Mouse (Mus musculus) heart, embryonic 12.5 days (tissue): ENCODE data around the gene Ddx28. TPM values are rescaled to one million over a fixed set of nuclear protein-coding genes. Genes with fewer than 3 reads are reported as not detected.
"Not testable (repeated sequence)": the region's sequence is repeated elsewhere in the genome, so short reads cannot be mapped to it uniquely, and the experiment has no call there.

Source experiments
- ATAC-seq: fragments of 200-750 bp; cut with Nextera tagmentation; 2 replicates; pipeline ENCODE4 v1.8.0; 2017; ENCODE audit warnings: moderate TSS enrichment, moderate library complexity; ENCODE audit not compliant: insufficient number of reproducible peaks, low FRiP score
- H3K27ac ChIP-seq: fragments of 300-500 bp; sonication (generic); 2 replicates; pipeline ENCODE4 v1.5.1; 2016; ENCODE audit warnings: mild to moderate bottlenecking, moderate library complexity; ENCODE audit not compliant: poor library complexity, severe bottlenecking
- H3K27me3 ChIP-seq: fragments of 300-500 bp; sonication (generic); replicated peaks from 2 replicates; pipeline ENCODE4 v1.6.1; 2016; ENCODE audit warnings: mild to moderate bottlenecking, moderate library complexity
- H3K36me3 ChIP-seq: fragments of 300-500 bp; sonication (generic); 2 replicates; pipeline ENCODE4 v1.6.1; 2016; ENCODE audit warnings: mild to moderate bottlenecking, moderate library complexity
- H3K4me1 ChIP-seq: fragments of 300-500 bp; sonication (generic); replicated peaks from 2 replicates; pipeline ENCODE4 v1.6.1; 2016; ENCODE audit warnings: mild to moderate bottlenecking
- H3K4me2 ChIP-seq: fragments of 300-500 bp; sonication (generic); 2 replicates; pipeline ENCODE4 v1.6.1; 2016; ENCODE audit warnings: mild to moderate bottlenecking, moderate library complexity
- H3K4me3 ChIP-seq: fragments of 300-500 bp; sonication (generic); 2 replicates; pipeline ENCODE4 v1.5.1; 2016; ENCODE audit warnings: mild to moderate bottlenecking
- H3K9ac ChIP-seq: fragments of 300-500 bp; sonication (generic); 2 replicates; pipeline ENCODE4 v1.6.1; 2016; ENCODE audit warnings: mild to moderate bottlenecking, moderate library complexity
- H3K9me3 ChIP-seq: fragments of 300-500 bp; sonication (generic); replicated peaks from 2 replicates; pipeline ENCODE4 v1.6.1; 2016; ENCODE audit warnings: mild to moderate bottlenecking, moderate library complexity
- WGBS: fragments of 180-500 bp; shearing (Covaris S2); methylation state at CpG from one replicate; pipeline ENCODE4 v1.1.7; 2016; 5-methylcytosine and 5-hydroxymethylcytosine counted together
- polyA plus RNA-seq: library from polyadenylated mRNA; unstranded; fragments of >200 nt; fragmentation: Nextera tagmentation; extraction: Ambion mirVana; gene quantifications from 2 replicates; pipeline ENCODE4 v1.2.1, GENCODE M21; 2016

Ddx28 gene
- polyA plus RNA-seq, 1 experiment from 2014 or later: 12.7 TPM

GRCm38 (mm10) chr8:105992499-105992898 is 19.2 kb downstream of the Ddx28 start:
- no peaks in the 10 kb centered on the region for H3K36me3 ChIP-seq
- 0 out of 2 replicates have a peak, but pooled peaks cover 8% of the 10 kb centered on the region for H3K4me1 ChIP-seq
- WGBS: 56% methylated on average over 5 of the region's 5 CpGs
- no peak for ATAC-seq
- H3K27me3 ChIP-seq: peaks cover 6% of the 10 kb centered on the region
- H3K4me3 ChIP-seq: no peak overlapping the region
- H3K27ac ChIP-seq: no peak overlapping the region
- H3K9me3 ChIP-seq: no peaks in the 10 kb centered on the region
- no peak overlapping the region for H3K9ac ChIP-seq
- H3K4me2 ChIP-seq: no peak overlapping the region

- 54% methylated on average over 2 of the region's 2 CpGs for WGBS
- H3K27ac ChIP-seq: no peak overlapping the region
- H3K4me3 ChIP-seq: no peak overlapping the region
- ATAC-seq: no peak
- no peaks in the 10 kb centered on the region for H3K36me3 ChIP-seq
- H3K4me2 ChIP-seq: no peak overlapping the region
- H3K4me1 ChIP-seq: 0 out of 2 replicates have a peak, but pooled peaks cover 8% of the 10 kb centered on the region
- H3K9me3 ChIP-seq: no peaks in the 10 kb centered on the region
- 0 out of 2 replicates have a peak overlapping the region, but pooled peaks have one; percentile 57 for H3K9ac ChIP-seq
- peaks cover 6% of the 10 kb centered on the region for H3K27me3 ChIP-seq
These were observed 20.1 kb downstream of the Ddx28 start for GRCm38 (mm10) chr8:105991546-105991945.

GRCm38 (mm10) chr8:105990856-105991387 is 20.8 kb downstream of the Ddx28 start, which contains the start of gene Dus2:
Gene Dus2, plus strand, starts transcription at chr8:105991337.
- Histone ChIP-seq H3K36me3 (no peaks in the 10 kb centered on the region), H3K9ac (peak within 1 kb of the TSS; percentile 57; the same call in 1 of the 2 replicates), H3K9me3 (no peaks in the 10 kb centered on the region), H3K27me3 (peaks cover 6% of the 10 kb centered on the region), H3K4me2 (peak within 1 kb of the TSS; percentile 45), H3K27ac (no peak within 1 kb of the TSS), H3K4me3 (no peak within 1 kb of the TSS; the same call in 1 of the 2 replicates), H3K4me1 (0 out of 2 replicates have a peak, but pooled peaks cover 8% of the 10 kb centered on the region)
- ATAC-seq: peak; percentile 76
- WGBS: 10% methylated on average over 15 of the region's 15 CpGs

- Histone ChIP-seq H3K27me3 (peaks cover 3% of the 10 kb centered on the region; the same call in 1 of the 2 replicates), H3K36me3 (no peaks in the 10 kb centered on the region), H3K4me2 (no peak overlapping the region), H3K9ac (no peak overlapping the region), H3K27ac (no peak overlapping the region), H3K4me3 (no peak overlapping the region), H3K4me1 (0 out of 2 replicates have a peak, but pooled peaks cover 8% of the 10 kb centered on the region), H3K9me3 (no peaks in the 10 kb centered on the region)
- WGBS: 76% methylated on average over 11 of the region's 11 CpGs
- ATAC-seq: no peak
These were observed 23.1 kb downstream of the Ddx28 start for GRCm38 (mm10) chr8:105988546-105988945.

- WGBS: 69% methylated on average over 11 of the region's 11 CpGs
- H3K36me3 ChIP-seq, H3K27me3 ChIP-seq, ATAC-seq, H3K27ac ChIP-seq, H3K4me1 ChIP-seq, H3K9ac ChIP-seq, H3K4me2 ChIP-seq, H3K4me3 ChIP-seq, H3K9me3 ChIP-seq: not testable (repeated sequence)
These were observed 28.3 kb downstream of the Ddx28 start for GRCm38 (mm10) chr8:105983406-105983805.

- no peak overlapping the region for H3K27ac ChIP-seq
- H3K9ac ChIP-seq: no peak overlapping the region
- H3K4me1 ChIP-seq: no peaks in the 10 kb centered on the region
- no peak for ATAC-seq
- H3K36me3 ChIP-seq: no peaks in the 10 kb centered on the region
- no peak overlapping the region for H3K4me2 ChIP-seq
- no peak overlapping the region for H3K4me3 ChIP-seq
- 88% methylated on average over 1 of the region's 1 CpGs for WGBS
- H3K27me3 ChIP-seq: 0 out of 2 replicates have a peak, but pooled peaks cover 3% of the 10 kb centered on the region
- no peaks in the 10 kb centered on the region for H3K9me3 ChIP-seq
These were observed 30.5 kb downstream of the Ddx28 start for GRCm38 (mm10) chr8:105981146-105981545.

GRCm38 (mm10) chr8:105979325-105979724 is 32.4 kb downstream of the Ddx28 start, which contains the start of gene Dpep3:
Gene Dpep3, minus strand, starts transcription at chr8:105979429.
- Histone ChIP-seq H3K9ac (no peak within 1 kb of the TSS), H3K4me1 (no peaks in the 10 kb centered on the region), H3K36me3 (no peaks in the 10 kb centered on the region), H3K27me3 (no peaks in the 10 kb centered on the region), H3K27ac (no peak within 1 kb of the TSS), H3K4me3 (no peak within 1 kb of the TSS), H3K4me2 (no peak within 1 kb of the TSS), H3K9me3 (no peaks in the 10 kb centered on the region)
- ATAC-seq: no peak
- 92% methylated on average over 15 of the region's 15 CpGs for WGBS

GRCm38 (mm10) chr8:105975363-105975762 is 36.3 kb downstream of the Ddx28 start:
- Histone ChIP-seq H3K4me3 (no peak overlapping the region), H3K4me2 (no peak overlapping the region), H3K4me1 (no peaks in the 10 kb centered on the region), H3K36me3 (no peaks in the 10 kb centered on the region), H3K9me3 (no peaks in the 10 kb centered on the region), H3K27me3 (no peaks in the 10 kb centered on the region), H3K9ac (no peak overlapping the region), H3K27ac (no peak overlapping the region)
- ATAC-seq: no peak
- WGBS: 64% methylated on average over 7 of the region's 7 CpGs

- WGBS: 71% methylated on average over 8 of the region's 8 CpGs
- no peaks in the 10 kb centered on the region for H3K27me3 ChIP-seq
- peaks cover 18% of the 10 kb centered on the region for H3K4me1 ChIP-seq
- H3K4me2 ChIP-seq: no peak overlapping the region
- H3K36me3 ChIP-seq: no peaks in the 10 kb centered on the region
- H3K27ac ChIP-seq: no peak overlapping the region
- no peak for ATAC-seq
- H3K9me3 ChIP-seq: no peaks in the 10 kb centered on the region
- no peak overlapping the region for H3K9ac ChIP-seq
- H3K4me3 ChIP-seq: no peak overlapping the region
These were observed 40.5 kb downstream of the Ddx28 start for GRCm38 (mm10) chr8:105971019-105971720.

- no peak overlapping the region for H3K4me2 ChIP-seq
- no peak overlapping the region for H3K27ac ChIP-seq
- no peak for ATAC-seq
- no peak overlapping the region for H3K4me3 ChIP-seq
- no peaks in the 10 kb centered on the region for H3K9me3 ChIP-seq
- no peak overlapping the region for H3K9ac ChIP-seq
- 81% methylated on average over 1 of the region's 1 CpGs for WGBS
- H3K4me1 ChIP-seq: peaks cover 30% of the 10 kb centered on the region
- no peaks in the 10 kb centered on the region for H3K36me3 ChIP-seq
- no peaks in the 10 kb centered on the region for H3K27me3 ChIP-seq
These were observed 42.3 kb downstream of the Ddx28 start for GRCm38 (mm10) chr8:105969367-105969766.

GRCm38 (mm10) chr8:105966692-105967311 is 44.9 kb downstream of the Ddx28 start:
- Histone ChIP-seq H3K9me3 (no peaks in the 10 kb centered on the region), H3K36me3 (no peaks in the 10 kb centered on the region), H3K4me1 (peaks cover 55% of the 10 kb centered on the region), H3K4me3 (peak overlapping the region; percentile 69), H3K27ac (peak overlapping the region; percentile 90), H3K9ac (0 out of 2 replicates have a peak overlapping the region, but pooled peaks have one; percentile 49), H3K4me2 (peak overlapping the region; percentile 81), H3K27me3 (no peaks in the 10 kb centered on the region)
- ATAC-seq: peak; percentile 27; the same call in 1 of the 2 replicates
- 4% methylated on average over 19 of the region's 19 CpGs for WGBS
